Mouse (Mus musculus): ENCODE measurements around the gene Map2k7. TPM values are rescaled to one million over a fixed set of nuclear protein-coding genes. Genes with fewer than 3 reads are reported as not detected.
"Not testable (repeated sequence)": the region's sequence is repeated elsewhere in the genome, so short reads cannot be mapped to it uniquely, and the experiment has no call there.

The Map2k7 gene
- polyA plus RNA-seq, 1 experiment from 2014 or later: 23.4 TPM

- peak overlapping the region; percentile 72 for H3K4me2 ChIP-seq (ENCODE audit: low read depth)
- peaks cover 2% of the 10 kb centered on the region; the same call in 1 of the 2 replicates for H3K36me3 ChIP-seq (ENCODE audit: control insufficient read depth, insufficient read depth, low read length)
- WGBS: 48% methylated on average over 8 of the region's 8 CpGs
- 0 out of 2 replicates have a peak, but pooled peaks cover 2% of the 10 kb centered on the region for H3K27me3 ChIP-seq (ENCODE audit: control insufficient read depth, insufficient read depth, low read length)
- no peaks in the 10 kb centered on the region for H3K9me3 ChIP-seq (ENCODE audit: control insufficient read depth, low read length)
- peak overlapping the region; percentile 84; the same call in 1 of the 2 replicates for H3K9ac ChIP-seq (ENCODE audit: low read length)
- ATAC-seq (ENCODE audit: insufficient read depth, low FRiP score, low TSS enrichment) (peak; percentile 0; the same call in 1 of the 2 replicates), DNase-seq (ENCODE audit: low spot score) (peak; percentile 4)
- peaks cover 9% of the 10 kb centered on the region for H3K4me1 ChIP-seq (ENCODE audit: control insufficient read depth, insufficient read depth, low read length)
- no peak overlapping the region for H3K27ac ChIP-seq (ENCODE audit: low read depth, low read length)
- peak overlapping the region; percentile 87 for H3K4me3 ChIP-seq (ENCODE audit: low read depth, low read length)
Observed at GRCm38 (mm10) chr8:4252116-4252760, 13.7 kb downstream of the Map2k7 start.

GRCm38 (mm10) chr8:4252934-4253841 lies 14.6 kb downstream of the Map2k7 start, which contains the start of gene Snapc2:
Gene Snapc2 (plus strand): TSS chr8:4253080.
- under 1% methylated on average over 69 of the region's 69 CpGs for WGBS
- ATAC-seq (ENCODE audit: insufficient read depth, low FRiP score, low TSS enrichment): peak; percentile 86
- Histone ChIP-seq H3K4me1 (ENCODE audit: control insufficient read depth, insufficient read depth, low read length) (peaks cover 15% of the 10 kb centered on the region), H3K27ac (ENCODE audit: low read depth, low read length) (peak within 1 kb of the TSS; percentile 68), H3K9ac (ENCODE audit: low read length) (peak within 1 kb of the TSS; percentile 84), H3K4me2 (ENCODE audit: low read depth) (peak within 1 kb of the TSS; percentile 72), H3K9me3 (ENCODE audit: control insufficient read depth, low read length) (no peaks in the 10 kb centered on the region), H3K27me3 (ENCODE audit: control insufficient read depth, insufficient read depth, low read length) (0 out of 2 replicates have a peak, but pooled peaks cover 2% of the 10 kb centered on the region), H3K36me3 (ENCODE audit: control insufficient read depth, insufficient read depth, low read length) (peaks cover 2% of the 10 kb centered on the region; the same call in 1 of the 2 replicates), H3K4me3 (ENCODE audit: low read depth, low read length) (peak within 1 kb of the TSS; percentile 87)
- peak; percentile 96 for DNase-seq (ENCODE audit: low spot score)

- H3K27me3 ChIP-seq (ENCODE audit: control insufficient read depth, insufficient read depth, low read length): 0 out of 2 replicates have a peak, but pooled peaks cover 2% of the 10 kb centered on the region
- ATAC-seq (ENCODE audit: insufficient read depth, low FRiP score, low TSS enrichment): no peak
- DNase-seq (ENCODE audit: low spot score): no peak
- peaks cover 15% of the 10 kb centered on the region for H3K4me1 ChIP-seq (ENCODE audit: control insufficient read depth, insufficient read depth, low read length)
- peaks cover 2% of the 10 kb centered on the region; the same call in 1 of the 2 replicates for H3K36me3 ChIP-seq (ENCODE audit: control insufficient read depth, insufficient read depth, low read length)
- no peak overlapping the region for H3K27ac ChIP-seq (ENCODE audit: low read depth, low read length)
- 69% methylated on average over 6 of the region's 6 CpGs for WGBS
- peak overlapping the region; percentile 72 for H3K4me2 ChIP-seq (ENCODE audit: low read depth)
- peak overlapping the region; percentile 87 for H3K4me3 ChIP-seq (ENCODE audit: low read depth, low read length)
- H3K9me3 ChIP-seq (ENCODE audit: control insufficient read depth, low read length): no peaks in the 10 kb centered on the region
- no peak overlapping the region for H3K9ac ChIP-seq (ENCODE audit: low read length)
Observed at GRCm38 (mm10) chr8:4254001-4254400, 15.5 kb downstream of the Map2k7 start.

- H3K4me3 ChIP-seq (ENCODE audit: low read depth, low read length); H3K36me3 ChIP-seq (ENCODE audit: control insufficient read depth, insufficient read depth, low read length); H3K4me2 ChIP-seq (ENCODE audit: low read depth); H3K9ac ChIP-seq (ENCODE audit: low read length); ATAC-seq (ENCODE audit: insufficient read depth, low FRiP score, low TSS enrichment); H3K27me3 ChIP-seq (ENCODE audit: control insufficient read depth, insufficient read depth, low read length); H3K27ac ChIP-seq (ENCODE audit: low read depth, low read length); H3K9me3 ChIP-seq (ENCODE audit: control insufficient read depth, low read length): not testable (repeated sequence)
- peaks cover 22% of the 10 kb centered on the region for H3K4me1 ChIP-seq (ENCODE audit: control insufficient read depth, insufficient read depth, low read length)
- 88% methylated on average over 7 of the region's 7 CpGs for WGBS
- DNase-seq (ENCODE audit: low spot score): peak; percentile 6
Observed at GRCm38 (mm10) chr8:4255471-4255870, 16.9 kb downstream of the Map2k7 start.

GRCm38 (mm10) chr8:4256911-4257310 lies 18.4 kb downstream of the Map2k7 start:
- H3K9ac ChIP-seq (ENCODE audit: low read length): no peak overlapping the region; the same call in 1 of the 2 replicates
- H3K27me3 ChIP-seq (ENCODE audit: control insufficient read depth, insufficient read depth, low read length): no peaks in the 10 kb centered on the region
- DNase-seq (ENCODE audit: low spot score): no peak
- no peak for ATAC-seq (ENCODE audit: insufficient read depth, low FRiP score, low TSS enrichment)
- peaks cover 5% of the 10 kb centered on the region for H3K36me3 ChIP-seq (ENCODE audit: control insufficient read depth, insufficient read depth, low read length)
- H3K4me2 ChIP-seq (ENCODE audit: low read depth): peak overlapping the region; percentile 3; the same call in 1 of the 2 replicates
- no peak overlapping the region for H3K4me3 ChIP-seq (ENCODE audit: low read depth, low read length)
- peaks cover 22% of the 10 kb centered on the region for H3K4me1 ChIP-seq (ENCODE audit: control insufficient read depth, insufficient read depth, low read length)
- no peaks in the 10 kb centered on the region for H3K9me3 ChIP-seq (ENCODE audit: control insufficient read depth, low read length)
- H3K27ac ChIP-seq (ENCODE audit: low read depth, low read length): no peak overlapping the region
- 86% methylated on average over 4 of the region's 4 CpGs for WGBS

GRCm38 (mm10) chr8:4257350-4257749 lies 18.8 kb downstream of the Map2k7 start:
- 78% methylated on average over 4 of the region's 4 CpGs for WGBS
- Histone ChIP-seq H3K4me1 (ENCODE audit: control insufficient read depth, insufficient read depth, low read length) (peaks cover 22% of the 10 kb centered on the region), H3K9me3 (ENCODE audit: control insufficient read depth, low read length) (no peaks in the 10 kb centered on the region), H3K4me2 (ENCODE audit: low read depth) (peak overlapping the region; percentile 72), H3K4me3 (ENCODE audit: low read depth, low read length) (0 out of 2 replicates have a peak overlapping the region, but pooled peaks have one; percentile 3), H3K36me3 (ENCODE audit: control insufficient read depth, insufficient read depth, low read length) (peaks cover 5% of the 10 kb centered on the region), H3K9ac (ENCODE audit: low read length) (peak overlapping the region; percentile 97), H3K27me3 (ENCODE audit: control insufficient read depth, insufficient read depth, low read length) (no peaks in the 10 kb centered on the region), H3K27ac (ENCODE audit: low read depth, low read length) (no peak overlapping the region)
- DNase-seq (ENCODE audit: low spot score) (no peak), ATAC-seq (ENCODE audit: insufficient read depth, low FRiP score, low TSS enrichment) (no peak)

GRCm38 (mm10) chr8:4258233-4258632 lies 19.7 kb downstream of the Map2k7 start:
- H3K36me3 ChIP-seq (ENCODE audit: control insufficient read depth, insufficient read depth, low read length): peaks cover 5% of the 10 kb centered on the region
- 2% methylated on average over 35 of the region's 35 CpGs for WGBS
- peak overlapping the region; percentile 97 for H3K9ac ChIP-seq (ENCODE audit: low read length)
- DNase-seq (ENCODE audit: low spot score) (peak; percentile 89), ATAC-seq (ENCODE audit: insufficient read depth, low FRiP score, low TSS enrichment) (peak; percentile 79)
- H3K4me1 ChIP-seq (ENCODE audit: control insufficient read depth, insufficient read depth, low read length): peaks cover 22% of the 10 kb centered on the region
- H3K27ac ChIP-seq (ENCODE audit: low read depth, low read length): peak overlapping the region; percentile 93
- H3K27me3 ChIP-seq (ENCODE audit: control insufficient read depth, insufficient read depth, low read length): no peaks in the 10 kb centered on the region
- no peaks in the 10 kb centered on the region for H3K9me3 ChIP-seq (ENCODE audit: control insufficient read depth, low read length)
- H3K4me3 ChIP-seq (ENCODE audit: low read depth, low read length): peak overlapping the region; percentile 91
- H3K4me2 ChIP-seq (ENCODE audit: low read depth): peak overlapping the region; percentile 72

GRCm38 (mm10) chr8:4258678-4259077 lies 20.1 kb downstream of the Map2k7 start:
- peak overlapping the region; percentile 97 for H3K9ac ChIP-seq (ENCODE audit: low read length)
- under 1% methylated on average over 30 of the region's 32 CpGs for WGBS
- H3K27me3 ChIP-seq (ENCODE audit: control insufficient read depth, insufficient read depth, low read length): no peaks in the 10 kb centered on the region
- H3K36me3 ChIP-seq (ENCODE audit: control insufficient read depth, insufficient read depth, low read length): peaks cover 5% of the 10 kb centered on the region
- DNase-seq (ENCODE audit: low spot score): no peak
- H3K4me3 ChIP-seq (ENCODE audit: low read depth, low read length): peak overlapping the region; percentile 91
- peak; percentile 71 for ATAC-seq (ENCODE audit: insufficient read depth, low FRiP score, low TSS enrichment)
- peaks cover 19% of the 10 kb centered on the region for H3K4me1 ChIP-seq (ENCODE audit: control insufficient read depth, insufficient read depth, low read length)
- H3K9me3 ChIP-seq (ENCODE audit: control insufficient read depth, low read length): no peaks in the 10 kb centered on the region
- peak overlapping the region; percentile 72 for H3K4me2 ChIP-seq (ENCODE audit: low read depth)
- H3K27ac ChIP-seq (ENCODE audit: low read depth, low read length): peak overlapping the region; percentile 93

All from neural tube, embryonic 11.5 days (tissue).